Mouse (Mus musculus) embryonic fibroblast, embryonic 13.5 days (primary cell): Measurements from ENCODE around the gene Itga9.

Experiments used
- CTCF ChIP-seq: IDR thresholded peaks from 2 replicates; pipeline ENCODE4 v1.5.1; 2011; ENCODE audit warnings: mild to moderate bottlenecking, control low read depth, low read length, moderate library complexity, borderline replicate concordance; ENCODE audit not compliant: insufficient read depth
- POLR2A ChIP-seq: IDR thresholded peaks from 2 replicates; pipeline ENCODE4 v1.6.1; 2011; ENCODE audit warnings: low read depth, mild to moderate bottlenecking, control low read depth, low read length, moderate library complexity

- TF ChIP-seq POLR2A (no peak), CTCF (no peak)
These were observed 157.2 kb downstream of the Itga9 start for GRCm38 (mm10) chr9:118763646-118764045.
